Mouse (Mus musculus) midbrain, embryonic 10.5 days (tissue): ENCODE measurements around the gene Mtcl1. TPM values are rescaled to one million over a fixed set of nuclear protein-coding genes. Genes with fewer than 3 reads are reported as not detected.

Source experiments
- DNase-seq: peaks from one replicate; pipeline ENCODE4 v3.0.0-alpha.2; 2017; ENCODE audit warnings: low spot score
- H3K27ac ChIP-seq: fragments of 300-500 bp; sonication (generic); replicated peaks from 2 replicates; pipeline ENCODE4 v1.5.1; 2016; ENCODE audit warnings: mild to moderate bottlenecking
- H3K27me3 ChIP-seq: fragments of 300-500 bp; sonication (generic); 2 replicates; pipeline ENCODE4 v1.6.1; 2016; ENCODE audit warnings: low read depth, mild to moderate bottlenecking; ENCODE audit not compliant: poor library complexity, severe bottlenecking
- H3K36me3 ChIP-seq: fragments of 300-500 bp; sonication (generic); 2 replicates; pipeline ENCODE4 v1.6.1; 2016; ENCODE audit warnings: mild to moderate bottlenecking, moderate library complexity
- H3K4me1 ChIP-seq: fragments of 300-500 bp; sonication (generic); 2 replicates; pipeline ENCODE4 v1.6.1; 2016
- H3K4me3 ChIP-seq: fragments of 300-500 bp; sonication (generic); 2 replicates; pipeline ENCODE4 v1.5.1; 2016; ENCODE audit warnings: mild to moderate bottlenecking, moderate library complexity
- H3K9me3 ChIP-seq: fragments of 300-500 bp; sonication (generic); replicated peaks from 2 replicates; pipeline ENCODE4 v1.6.1; 2016; ENCODE audit warnings: mild to moderate bottlenecking
- whole genome bisulfite sequencing: fragments of 180-500 bp; shearing (Covaris S2); methylation state at CpG from one replicate; pipeline ENCODE4 v1.1.7; 2016; 5-methylcytosine and 5-hydroxymethylcytosine counted together
- polyA plus RNA-seq: library from polyadenylated mRNA; unstranded; fragments of >200 nt; fragmentation: Nextera tagmentation; extraction: Ambion mirVana; gene quantifications from 2 replicates; pipeline ENCODE4 v1.2.1, GENCODE M21; 2016

The Mtcl1 gene
- polyA plus RNA-seq, 1 experiment from 2014 or later = 45.9 TPM

DNA sequence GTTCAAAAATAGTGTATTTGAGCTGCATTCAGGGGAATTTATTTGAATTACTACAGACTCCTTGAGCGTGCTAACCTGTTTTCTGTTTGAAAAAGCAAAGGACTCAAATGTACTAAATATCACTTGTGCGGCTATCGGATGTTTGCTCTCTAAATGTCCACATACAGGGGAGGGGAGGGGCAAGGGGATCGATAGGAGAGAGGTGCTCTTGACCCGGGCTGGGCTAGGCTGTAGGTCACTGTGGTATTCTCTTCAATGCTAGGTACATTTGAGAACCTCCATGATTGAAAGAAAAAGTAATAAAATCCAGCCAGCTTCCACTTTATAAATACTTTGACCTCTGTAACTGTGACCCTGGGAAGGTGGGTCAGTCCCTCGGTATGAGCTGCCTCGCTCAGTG is 33.1 kb downstream of the Mtcl1 start:
- 55% methylated on average over 7 of the region's 7 CpGs for WGBS
- H3K36me3 ChIP-seq = peaks cover 37% of the 10 kb centered on the region
- no peak overlapping the region for H3K4me3 ChIP-seq
- no peaks in the 10 kb centered on the region for H3K9me3 ChIP-seq
- DNase-seq = no peak
- peaks cover 82% of the 10 kb centered on the region for H3K4me1 ChIP-seq
- no peaks in the 10 kb centered on the region for H3K27me3 ChIP-seq
- peak overlapping the region; percentile 69; the same call in 1 of the 2 replicates for H3K27ac ChIP-seq

GRCm38 (mm10) chr17:66414331-66414730 is 35.2 kb downstream of the Mtcl1 start:
- peaks cover 39% of the 10 kb centered on the region for H3K36me3 ChIP-seq
- 76% methylated on average over 1 of the region's 1 CpGs for WGBS
- no peaks in the 10 kb centered on the region for H3K9me3 ChIP-seq
- H3K27me3 ChIP-seq = no peaks in the 10 kb centered on the region
- no peak overlapping the region for H3K4me3 ChIP-seq
- H3K27ac ChIP-seq = peak overlapping the region; percentile 68
- H3K4me1 ChIP-seq = peaks cover 93% of the 10 kb centered on the region
- no peak for DNase-seq

- WGBS = 14% methylated on average over 12 of the region's 12 CpGs
These were observed 37.2 kb downstream of the Mtcl1 start for GRCm38 (mm10) chr17:66412155-66412970.

GRCm38 (mm10) chr17:66410884-66411426 is 38.6 kb downstream of the Mtcl1 start:
- no peak overlapping the region for H3K4me3 ChIP-seq
- peaks cover 90% of the 10 kb centered on the region for H3K4me1 ChIP-seq
- H3K27me3 ChIP-seq = no peaks in the 10 kb centered on the region
- no peak for DNase-seq
- peak overlapping the region; percentile 91 for H3K27ac ChIP-seq
- peaks cover 40% of the 10 kb centered on the region for H3K36me3 ChIP-seq
- 82% methylated on average over 11 of the region's 11 CpGs for WGBS
- H3K9me3 ChIP-seq = no peaks in the 10 kb centered on the region

More at GRCm38 (mm10) chr17:66412155-66412970, 37.2 kb downstream of the Mtcl1 start:
- Histone ChIP-seq H3K4me3 (peak overlapping the region; percentile 36), H3K27ac (peak overlapping the region; percentile 91), H3K36me3 (peaks cover 50% of the 10 kb centered on the region), H3K9me3 (no peaks in the 10 kb centered on the region), H3K4me1 (peaks cover 90% of the 10 kb centered on the region), H3K27me3 (no peaks in the 10 kb centered on the region)
- DNase-seq = peak; percentile 84

DNA sequence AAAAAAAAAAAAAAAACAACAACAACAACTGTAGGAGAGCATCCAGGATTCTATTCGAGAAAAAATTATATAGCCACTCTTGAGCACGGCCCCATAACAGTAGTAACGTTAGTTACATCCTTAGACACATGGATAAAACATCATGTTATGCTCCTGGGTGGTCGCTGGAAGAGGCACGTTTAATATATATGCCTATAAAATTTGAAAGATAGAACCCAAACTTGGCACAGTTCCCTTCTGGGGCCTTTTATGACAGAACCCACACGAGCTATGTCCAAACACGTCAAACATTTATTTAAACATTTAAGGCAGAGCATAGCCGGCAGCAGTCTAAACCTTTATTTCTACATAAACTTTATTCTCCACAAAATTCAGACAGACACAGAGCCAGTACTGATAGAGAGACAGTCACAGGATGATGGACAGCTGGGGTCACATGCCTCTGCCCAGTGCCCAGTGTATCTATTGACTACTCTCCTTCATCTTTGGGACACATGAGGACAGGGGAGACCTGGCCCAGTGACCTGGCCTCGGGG is 40.4 kb downstream of the Mtcl1 start:
- WGBS = 92% methylated on average over 9 of the region's 9 CpGs
- Histone ChIP-seq H3K27me3 (no peaks in the 10 kb centered on the region), H3K4me3 (no peak overlapping the region), H3K4me1 (peaks cover 97% of the 10 kb centered on the region), H3K27ac (peak overlapping the region; percentile 52; the same call in 1 of the 2 replicates), H3K9me3 (no peaks in the 10 kb centered on the region), H3K36me3 (peaks cover 34% of the 10 kb centered on the region)
- DNase-seq = no peak

DNA sequence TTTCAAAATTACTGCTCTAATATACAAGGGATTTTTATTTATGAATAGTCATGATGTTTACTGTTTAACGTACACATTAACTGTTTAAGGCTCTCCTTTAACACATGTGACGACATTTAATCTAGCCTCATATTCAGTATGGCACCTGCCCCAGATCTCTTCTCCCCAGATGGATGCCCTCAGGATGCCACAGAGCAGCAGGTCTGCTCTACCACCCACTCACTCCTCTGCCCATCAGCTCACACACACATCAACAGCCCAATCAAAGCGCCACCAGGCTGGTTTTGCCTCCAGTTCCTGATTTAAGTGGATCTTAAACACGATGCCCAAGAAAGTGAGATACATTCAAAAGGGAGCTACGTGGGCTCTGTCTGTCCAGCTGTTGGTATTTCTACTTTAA is 41.1 kb downstream of the Mtcl1 start:
- Histone ChIP-seq H3K27me3 (no peaks in the 10 kb centered on the region), H3K4me3 (no peak overlapping the region), H3K27ac (peak overlapping the region; percentile 42; the same call in 1 of the 2 replicates), H3K36me3 (peaks cover 34% of the 10 kb centered on the region), H3K9me3 (no peaks in the 10 kb centered on the region), H3K4me1 (peaks cover 97% of the 10 kb centered on the region)
- no peak for DNase-seq
- WGBS = 94% methylated on average over 5 of the region's 5 CpGs

DNA sequence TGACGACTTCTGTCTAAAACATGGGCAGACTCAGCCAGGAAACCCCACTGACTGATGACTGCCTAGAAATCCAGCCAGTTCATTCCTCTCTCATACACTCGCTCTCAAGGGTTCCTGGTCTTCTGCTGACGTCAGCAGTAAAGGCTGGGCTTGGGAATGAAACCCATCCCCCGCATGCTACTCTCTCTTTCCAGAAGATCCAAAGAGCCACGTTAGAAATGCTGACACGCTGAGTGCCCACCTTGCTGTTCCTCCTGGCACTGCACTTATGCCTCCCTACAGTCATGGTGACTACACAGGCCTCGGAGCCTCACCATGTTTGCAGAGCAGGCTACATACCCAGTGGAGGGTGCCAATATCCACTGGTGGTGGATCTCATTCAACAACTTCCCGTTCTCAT is 41.7 kb downstream of the Mtcl1 start:
- H3K4me3 ChIP-seq = no peak overlapping the region
- H3K9me3 ChIP-seq = no peaks in the 10 kb centered on the region
- no peaks in the 10 kb centered on the region for H3K27me3 ChIP-seq
- H3K36me3 ChIP-seq = peaks cover 34% of the 10 kb centered on the region
- peaks cover 97% of the 10 kb centered on the region for H3K4me1 ChIP-seq
- H3K27ac ChIP-seq = peak overlapping the region; percentile 42; the same call in 1 of the 2 replicates
- no peak for DNase-seq
- WGBS = 66% methylated on average over 8 of the region's 8 CpGs

DNA sequence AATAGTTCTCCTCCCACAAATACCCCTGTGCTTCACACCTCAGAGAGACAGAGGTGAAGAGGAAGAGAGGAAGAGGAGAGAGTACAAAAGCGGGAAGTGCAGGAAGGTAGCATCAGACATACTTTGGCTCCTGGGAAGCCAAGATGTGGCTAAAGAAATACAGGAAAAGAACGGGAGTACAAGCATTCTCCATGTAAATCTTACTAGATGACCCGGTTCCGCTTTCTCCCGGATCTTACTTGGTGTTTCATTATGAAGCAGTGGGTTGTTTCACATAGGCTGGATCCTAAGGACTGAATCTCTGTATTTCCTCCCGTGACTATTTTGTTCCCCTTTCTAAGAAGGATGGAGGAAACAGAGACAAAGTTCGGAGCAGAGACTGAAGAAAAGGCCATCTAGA is 43.9 kb downstream of the Mtcl1 start:
- 35% methylated on average over 7 of the region's 7 CpGs for WGBS
- H3K27ac ChIP-seq = peak overlapping the region; percentile 81
- no peak for DNase-seq
- H3K4me1 ChIP-seq = peaks cover 94% of the 10 kb centered on the region
- H3K4me3 ChIP-seq = peak overlapping the region; percentile 31
- H3K9me3 ChIP-seq = no peaks in the 10 kb centered on the region
- peaks cover 38% of the 10 kb centered on the region for H3K36me3 ChIP-seq
- H3K27me3 ChIP-seq = no peaks in the 10 kb centered on the region

GRCm38 (mm10) chr17:66404883-66405590 is 44.5 kb downstream of the Mtcl1 start:
- Histone ChIP-seq H3K36me3 (peaks cover 38% of the 10 kb centered on the region), H3K4me1 (peaks cover 88% of the 10 kb centered on the region), H3K9me3 (no peaks in the 10 kb centered on the region), H3K4me3 (peak overlapping the region; percentile 31), H3K27ac (peak overlapping the region; percentile 81), H3K27me3 (no peaks in the 10 kb centered on the region)
- WGBS = 11% methylated on average over 10 of the region's 10 CpGs
- DNase-seq = peak; percentile 82

DNA sequence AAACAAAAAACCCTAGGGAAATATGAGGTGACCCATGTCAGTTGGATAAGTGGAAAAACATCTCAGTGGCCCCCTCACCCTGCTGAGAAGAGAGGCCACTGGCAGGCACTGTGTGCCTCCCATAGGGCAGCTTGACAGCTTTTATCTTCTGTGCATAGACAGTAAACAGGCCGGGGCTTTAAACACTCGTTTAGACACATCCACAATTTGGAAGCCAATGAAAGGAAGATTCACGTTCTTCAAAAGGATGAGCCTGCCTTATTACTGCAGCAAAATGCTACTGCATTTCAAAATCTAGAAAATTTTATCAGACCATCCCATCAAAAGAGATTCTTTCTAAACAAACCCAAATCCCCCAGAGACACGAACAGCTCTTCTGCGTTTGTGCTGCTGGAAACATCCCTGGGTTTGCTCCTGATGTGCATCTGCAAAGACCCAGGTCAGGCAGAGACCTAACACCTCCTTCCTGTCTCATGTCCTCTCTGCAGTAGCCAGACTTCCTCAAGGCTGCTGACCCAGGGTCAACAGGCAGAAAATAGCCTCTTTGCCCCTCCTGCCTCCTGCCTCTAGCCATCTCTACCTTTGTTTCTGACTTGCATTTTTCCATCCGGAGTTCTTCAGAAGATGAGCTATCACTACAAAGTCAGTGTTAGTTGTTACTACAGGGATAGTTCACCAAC is 46.6 kb downstream of the Mtcl1 start:
- H3K27ac ChIP-seq = peak overlapping the region; percentile 60
- WGBS = 21% methylated on average over 6 of the region's 6 CpGs
- H3K9me3 ChIP-seq = no peaks in the 10 kb centered on the region
- DNase-seq = no peak
- H3K36me3 ChIP-seq = peaks cover 39% of the 10 kb centered on the region
- no peaks in the 10 kb centered on the region for H3K27me3 ChIP-seq
- no peak overlapping the region for H3K4me3 ChIP-seq
- peaks cover 70% of the 10 kb centered on the region for H3K4me1 ChIP-seq

- Histone ChIP-seq H3K27ac (peak overlapping the region; percentile 59), H3K36me3 (peaks cover 48% of the 10 kb centered on the region), H3K27me3 (no peaks in the 10 kb centered on the region), H3K9me3 (no peaks in the 10 kb centered on the region), H3K4me1 (peaks cover 58% of the 10 kb centered on the region), H3K4me3 (no peak overlapping the region)
- 64% methylated on average over 9 of the region's 9 CpGs for WGBS
- no peak for DNase-seq
These were observed 47.8 kb downstream of the Mtcl1 start for GRCm38 (mm10) chr17:66401596-66402265.

- WGBS = 92% methylated on average over 4 of the region's 4 CpGs
- no peak overlapping the region for H3K27ac ChIP-seq
- no peaks in the 10 kb centered on the region for H3K27me3 ChIP-seq
- no peak for DNase-seq
- peaks cover 67% of the 10 kb centered on the region for H3K36me3 ChIP-seq
- H3K4me3 ChIP-seq = no peak overlapping the region
- peaks cover 4% of the 10 kb centered on the region; the same call in 1 of the 2 replicates for H3K9me3 ChIP-seq
- H3K4me1 ChIP-seq = peaks cover 42% of the 10 kb centered on the region
These were observed 49.8 kb downstream of the Mtcl1 start for GRCm38 (mm10) chr17:66399780-66400179.
